Mouse (Mus musculus) embryonic facial prominence, embryonic 11.5 days (tissue): ENCODE measurements at regions not wholly inside any gene's neighbourhood (a gene's known extent, or its start where the extent isn't known, plus 50 kb on each side); places are given as distances from the start of the nearest gene placed in this dataset.
"Not testable (repeated sequence)": the region's sequence is repeated elsewhere in the genome, so short reads cannot be mapped to it uniquely, and the experiment has no call there.

Source experiments
- ATAC-seq: fragments of 200-750 bp; cut with Nextera tagmentation; replicated peaks from 2 replicates; pipeline ENCODE4 v1.8.0; 2017; ENCODE audit warnings: low read depth; ENCODE audit not compliant: insufficient number of reproducible peaks, low FRiP score, low TSS enrichment
- DNase-seq: peaks from one replicate; pipeline ENCODE4 v3.0.0-alpha.2; 2015; ENCODE audit warnings: low spot score
- H3K27ac ChIP-seq: fragments of 300-500 bp; sonication (generic); replicated peaks from 2 replicates; pipeline ENCODE4 v1.5.1; 2014; ENCODE audit warnings: mild to moderate bottlenecking, low read depth, low read length, control low read depth
- H3K27me3 ChIP-seq: fragments of 300-500 bp; sonication (generic); 2 replicates; pipeline ENCODE4 v1.6.1; 2014; ENCODE audit warnings: mild to moderate bottlenecking, low read length, moderate library complexity, mixed read lengths; ENCODE audit not compliant: control insufficient read depth, insufficient read depth
- H3K36me3 ChIP-seq: fragments of 300-500 bp; sonication (generic); replicated peaks from 2 replicates; pipeline ENCODE4 v1.6.1; 2014; ENCODE audit warnings: low read depth, mild to moderate bottlenecking, low read length, moderate library complexity, mixed read lengths; ENCODE audit not compliant: control insufficient read depth, insufficient read depth
- H3K4me1 ChIP-seq: fragments of 300-500 bp; sonication (generic); 2 replicates; pipeline ENCODE4 v1.6.1; 2014; ENCODE audit warnings: low read length, mixed read lengths; ENCODE audit not compliant: control insufficient read depth, insufficient read depth
- H3K4me2 ChIP-seq: fragments of 300-500 bp; sonication (generic); 2 replicates; pipeline ENCODE4 v1.6.1; 2014; ENCODE audit warnings: low read depth, mild to moderate bottlenecking, control low read depth, low read length, moderate library complexity
- H3K4me3 ChIP-seq: fragments of 300-500 bp; sonication (generic); 2 replicates; pipeline ENCODE4 v1.5.1; 2014; ENCODE audit warnings: low read depth, low read length, control low read depth
- H3K9ac ChIP-seq: fragments of 300-500 bp; sonication (generic); replicated peaks from 2 replicates; pipeline ENCODE4 v1.6.1; 2014; ENCODE audit warnings: mild to moderate bottlenecking, control low read depth, low read length
- H3K9me3 ChIP-seq: fragments of 300-500 bp; sonication (generic); replicated peaks from 2 replicates; pipeline ENCODE4 v1.6.1; 2016; ENCODE audit warnings: mild to moderate bottlenecking, low read length, inconsistent platforms, mixed read lengths; ENCODE audit not compliant: control insufficient read depth
- WGBS: fragments of 180-500 bp; shearing (Covaris S2); extraction: QIAGEN DNeasy Blood & Tissue Kit; methylation state at CpG from one replicate; pipeline ENCODE4 v1.1.7; 2014; 5-methylcytosine and 5-hydroxymethylcytosine counted together

GRCm38 (mm10) chr10:25633058-25633614 lies 97.1 kb upstream of the Smlr1 start:
- H3K9ac ChIP-seq = no peak overlapping the region
- 89% methylated on average over 4 of the region's 4 CpGs for WGBS

DNA sequence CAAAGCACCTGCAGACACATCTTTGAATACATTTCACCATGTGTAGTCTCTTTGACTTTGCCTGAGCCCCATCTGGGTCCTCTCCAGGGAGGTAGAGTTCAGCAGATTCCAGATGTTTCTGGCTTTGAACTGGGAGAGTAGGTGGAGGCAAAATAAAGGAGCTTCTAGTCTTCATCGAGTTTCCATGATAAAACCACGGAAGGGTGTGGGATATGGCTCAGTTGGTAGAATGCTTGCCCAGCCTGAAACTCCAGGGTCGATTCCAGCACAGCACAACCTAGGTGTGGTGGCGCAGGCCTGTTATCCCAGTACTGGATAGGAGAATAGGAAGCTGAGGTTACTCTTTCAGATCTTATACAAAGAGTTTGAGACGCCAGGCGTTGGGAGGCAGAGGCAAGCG lies 96.2 kb upstream of the Smlr1 start:
- no peak overlapping the region for H3K4me3 ChIP-seq
- H3K4me1 ChIP-seq = no peaks in the 10 kb centered on the region
- no peak overlapping the region for H3K4me2 ChIP-seq
- H3K9me3 ChIP-seq = no peaks in the 10 kb centered on the region
- DNase-seq = no peak
- no peaks in the 10 kb centered on the region for H3K27me3 ChIP-seq
- H3K36me3 ChIP-seq = no peaks in the 10 kb centered on the region
- no peak for ATAC-seq
- H3K9ac ChIP-seq = no peak overlapping the region
- WGBS = 81% methylated on average over 7 of the region's 7 CpGs
- H3K27ac ChIP-seq = no peak overlapping the region

More at GRCm38 (mm10) chr10:25633058-25633614, 97.1 kb upstream of the Smlr1 start:
- no peaks in the 10 kb centered on the region for H3K9me3 ChIP-seq
- H3K27ac ChIP-seq = no peak overlapping the region
- ATAC-seq (no peak), DNase-seq (no peak)
- H3K4me2 ChIP-seq = no peak overlapping the region
- H3K36me3 ChIP-seq = no peaks in the 10 kb centered on the region
- H3K27me3 ChIP-seq = no peaks in the 10 kb centered on the region
- H3K4me3 ChIP-seq = no peak overlapping the region
- no peaks in the 10 kb centered on the region for H3K4me1 ChIP-seq

DNA sequence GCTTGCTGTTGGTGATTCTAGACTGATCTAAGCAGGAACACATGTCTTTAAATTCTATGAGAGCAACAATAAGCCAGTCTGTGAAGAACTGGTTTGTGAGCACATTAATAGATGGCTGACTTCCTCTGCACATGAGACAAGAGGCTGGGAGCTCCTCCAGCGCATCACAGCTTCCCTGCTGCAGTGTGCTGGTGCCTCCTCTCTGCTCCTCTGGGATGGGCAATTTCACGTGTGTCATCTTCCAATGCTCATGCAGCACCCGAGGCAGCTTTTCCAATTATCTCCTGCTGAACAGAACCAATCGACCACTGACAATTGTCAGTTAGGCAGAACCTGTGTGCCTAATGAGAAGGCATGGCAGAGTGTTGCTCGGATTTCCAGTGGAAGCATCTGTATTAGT lies 86.5 kb upstream of the Smlr1 start:
- no peak overlapping the region for H3K27ac ChIP-seq
- ATAC-seq (no peak), DNase-seq (no peak)
- H3K4me1 ChIP-seq = no peaks in the 10 kb centered on the region
- no peak overlapping the region for H3K9ac ChIP-seq
- no peak overlapping the region for H3K4me2 ChIP-seq
- H3K36me3 ChIP-seq = no peaks in the 10 kb centered on the region
- H3K4me3 ChIP-seq = no peak overlapping the region
- no peaks in the 10 kb centered on the region for H3K9me3 ChIP-seq
- H3K27me3 ChIP-seq = no peaks in the 10 kb centered on the region
- WGBS = 77% methylated on average over 5 of the region's 5 CpGs

- not testable (repeated sequence) for H3K4me1 ChIP-seq, H3K9ac ChIP-seq, H3K27me3 ChIP-seq, DNase-seq, H3K36me3 ChIP-seq, H3K4me3 ChIP-seq, H3K9me3 ChIP-seq, ATAC-seq, H3K27ac ChIP-seq, H3K4me2 ChIP-seq
- WGBS = 46% methylated on average over 1 of the region's 1 CpGs
These were observed 85.7 kb upstream of the Smlr1 start for GRCm38 (mm10) chr10:25621747-25622134.

GRCm38 (mm10) chr10:25620939-25621746 lies 85.1 kb upstream of the Smlr1 start:
- no peak overlapping the region for H3K27ac ChIP-seq
- no peaks in the 10 kb centered on the region for H3K36me3 ChIP-seq
- no peaks in the 10 kb centered on the region for H3K27me3 ChIP-seq
- WGBS = 66% methylated on average over 10 of the region's 10 CpGs
- no peaks in the 10 kb centered on the region for H3K4me1 ChIP-seq
- ATAC-seq (no peak), DNase-seq (peak; percentile 51)
- no peak overlapping the region for H3K4me3 ChIP-seq
- H3K4me2 ChIP-seq = no peak overlapping the region
- no peak overlapping the region for H3K9ac ChIP-seq
- H3K9me3 ChIP-seq = no peaks in the 10 kb centered on the region

GRCm38 (mm10) chr10:25619702-25620101 lies 83.6 kb upstream of the Smlr1 start:
- H3K9me3 ChIP-seq = no peaks in the 10 kb centered on the region; the same call in 1 of the 2 replicates
- no peak overlapping the region for H3K27ac ChIP-seq
- H3K36me3 ChIP-seq = no peaks in the 10 kb centered on the region
- no peak overlapping the region for H3K9ac ChIP-seq
- H3K4me1 ChIP-seq = no peaks in the 10 kb centered on the region
- no peaks in the 10 kb centered on the region for H3K27me3 ChIP-seq
- 87% methylated on average over 2 of the region's 2 CpGs for WGBS
- ATAC-seq (no peak), DNase-seq (no peak)
- no peak overlapping the region for H3K4me2 ChIP-seq
- no peak overlapping the region for H3K4me3 ChIP-seq

DNA sequence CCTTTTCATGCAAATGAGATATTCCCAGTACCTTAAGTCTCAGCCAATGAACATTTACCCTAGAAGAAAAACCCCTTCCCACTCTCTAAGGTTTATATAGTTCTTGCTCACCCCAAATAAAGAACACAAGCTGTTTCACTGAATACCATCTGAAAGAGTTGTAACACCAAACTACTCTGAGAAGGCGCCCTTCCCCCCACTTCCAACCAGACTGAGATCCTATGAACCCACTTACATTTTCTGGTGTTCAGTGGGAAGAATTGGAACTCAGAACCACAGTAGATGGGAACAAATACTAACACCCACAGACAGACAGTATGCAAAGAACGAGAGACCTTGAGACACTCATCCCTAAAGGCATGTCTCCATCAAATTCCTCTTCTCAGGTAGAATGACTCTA lies 65.4 kb upstream of the Smlr1 start:
- Histone ChIP-seq H3K36me3 (no peaks in the 10 kb centered on the region), H3K4me2 (no peak overlapping the region), H3K27me3 (no peaks in the 10 kb centered on the region), H3K27ac (no peak overlapping the region), H3K9me3 (no peaks in the 10 kb centered on the region), H3K4me3 (no peak overlapping the region), H3K9ac (no peak overlapping the region), H3K4me1 (no peaks in the 10 kb centered on the region)
- ATAC-seq (no peak), DNase-seq (no peak)
- 84% methylated on average over 2 of the region's 2 CpGs for WGBS

DNA sequence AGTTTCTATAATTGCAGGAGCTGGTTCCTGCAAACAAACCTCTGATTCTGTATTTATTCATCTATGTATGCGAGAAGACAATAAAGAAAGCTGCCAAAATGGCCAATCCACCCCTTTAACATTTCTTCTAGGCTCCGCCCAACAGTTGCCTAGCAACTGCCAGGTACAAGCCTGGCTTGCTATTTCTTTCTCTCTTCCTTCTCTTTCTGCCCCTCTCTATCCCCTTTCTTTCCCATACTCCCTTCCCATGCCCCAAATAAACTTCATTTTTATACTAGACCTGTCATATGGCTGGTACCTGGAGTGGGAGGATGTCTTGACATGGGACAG lies 53.2 kb upstream of the Smlr1 start:
- no peak overlapping the region for H3K4me2 ChIP-seq
- 89% methylated on average over 2 of the region's 2 CpGs for WGBS
- no peak for DNase-seq

More for the DNA sequence above, 53.2 kb upstream of the Smlr1 start:
- H3K4me1 ChIP-seq = no peaks in the 10 kb centered on the region
- no peak for ATAC-seq
- H3K27ac ChIP-seq = no peak overlapping the region
- no peaks in the 10 kb centered on the region for H3K9me3 ChIP-seq
- H3K9ac ChIP-seq = no peak overlapping the region
- no peaks in the 10 kb centered on the region for H3K27me3 ChIP-seq
- no peaks in the 10 kb centered on the region for H3K36me3 ChIP-seq
- H3K4me3 ChIP-seq = no peak overlapping the region
